Mouse (Mus musculus) frontal cortex, adult 2 months (tissue): Measurements from ENCODE around the gene Tfrc. TPM values are rescaled to one million over a fixed set of nuclear protein-coding genes. Genes with fewer than 3 reads are reported as not detected.

ENCODE experiments used
- DNase-seq, 2 experiments: peaks; one replicate each; pipeline ENCODE4 v3.0.0; 2022; ENCODE audit warnings: low spot score in 1 of 2; ENCODE audit errors: extremely low spot score in 1 of 2
- polyA plus RNA-seq: library from polyadenylated mRNA; depleted of rRNA; stranded (reverse); fragments of >200 nt; gene quantifications from 2 replicates; pipeline ENCODE4 v1.2.3, GENCODE M21; 2012

Gene Tfrc
- polyA plus RNA-seq, 1 experiment, result 96.3 TPM

- DNase-seq, result peak; percentile 35 to 63
Measured at GRCm38 (mm10) chr16:32645361-32645914, 36.7 kb downstream of the Tfrc start.

GRCm38 (mm10) chr16:32646014-32646413 is 37.3 kb downstream of the Tfrc start:
- DNase-seq, result no peak

DNA sequence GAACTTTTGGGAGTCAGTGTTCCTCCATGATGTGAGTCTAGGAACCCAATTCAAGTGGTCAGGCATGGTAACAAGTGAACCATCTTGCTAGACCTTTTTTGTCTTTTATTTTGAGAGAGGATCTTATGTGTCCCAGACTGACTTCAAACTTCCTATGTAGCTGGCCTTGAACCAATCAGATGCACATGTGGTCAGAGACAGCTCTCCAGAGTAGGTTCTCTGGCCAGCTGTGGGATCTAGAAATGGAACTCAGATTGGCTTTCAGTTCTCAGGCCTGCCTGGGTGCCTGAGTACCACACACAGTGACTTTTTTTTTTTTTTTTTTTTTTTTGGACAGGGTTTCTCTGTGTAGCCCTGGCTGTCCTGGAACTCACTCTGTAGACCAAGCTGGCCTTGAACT is 39.0 kb downstream of the Tfrc start:
- DNase-seq, result no peak

GRCm38 (mm10) chr16:32650461-32650860 is 41.7 kb downstream of the Tfrc start:
- no peak for DNase-seq

DNA sequence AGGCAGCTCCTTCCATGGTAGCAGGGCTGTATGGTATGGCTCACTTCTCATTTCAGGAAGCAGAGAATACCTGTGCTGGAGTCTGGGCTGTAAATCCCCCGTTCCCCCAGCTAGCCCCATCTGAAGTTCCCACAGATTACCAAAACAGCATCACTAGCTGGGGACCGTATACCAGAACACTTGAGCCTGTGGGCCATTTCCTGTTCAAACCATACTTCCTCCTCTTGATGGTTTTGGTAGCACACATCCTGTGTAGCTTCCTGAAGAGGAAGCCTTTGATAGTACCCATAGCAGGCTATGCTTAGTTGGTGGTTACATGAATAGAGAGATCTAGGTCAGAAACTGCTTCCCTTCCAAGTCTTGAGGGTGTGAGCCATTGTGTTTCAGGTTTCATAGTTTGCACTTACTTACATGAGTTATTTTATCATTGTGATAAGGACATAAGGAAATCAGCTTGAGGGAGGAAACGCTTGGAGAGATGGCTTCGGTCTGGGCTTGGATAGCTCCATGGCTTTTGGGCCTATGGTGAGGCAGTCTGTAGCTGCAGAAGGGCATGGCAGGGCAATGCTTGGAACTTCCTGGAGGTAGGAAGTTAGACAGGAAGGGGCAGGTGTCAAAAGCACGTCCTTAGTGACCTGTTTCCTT is 42.4 kb downstream of the Tfrc start:
- no peak for DNase-seq

- no peak for DNase-seq
Measured at GRCm38 (mm10) chr16:32654071-32654733, 45.5 kb downstream of the Tfrc start.

- DNase-seq, result no peak
Measured at GRCm38 (mm10) chr16:32655534-32655933, 46.8 kb downstream of the Tfrc start.

GRCm38 (mm10) chr16:32656321-32656720 is 47.6 kb downstream of the Tfrc start:
- DNase-seq, result no peak

DNA sequence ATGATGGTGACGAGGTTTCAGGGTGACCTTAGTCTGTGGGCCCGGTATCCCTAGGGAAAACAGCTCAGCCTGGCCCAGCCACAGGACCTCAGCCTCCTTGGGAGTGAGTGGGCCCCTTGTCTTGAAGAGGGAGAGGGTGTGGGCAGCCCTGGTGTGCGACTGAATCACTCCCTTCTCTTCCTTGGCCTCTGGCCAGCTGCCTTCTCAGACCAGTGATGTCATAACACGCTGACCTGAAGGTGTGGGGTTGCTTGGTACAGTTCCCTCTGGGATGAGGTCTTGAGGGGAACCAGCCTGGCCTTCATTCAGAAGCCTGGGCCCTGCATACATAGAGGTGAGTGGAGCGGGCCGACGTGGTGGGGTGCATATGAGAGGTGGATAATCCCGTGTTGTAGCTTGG is 48.1 kb downstream of the Tfrc start:
- DNase-seq, result no peak

DNA sequence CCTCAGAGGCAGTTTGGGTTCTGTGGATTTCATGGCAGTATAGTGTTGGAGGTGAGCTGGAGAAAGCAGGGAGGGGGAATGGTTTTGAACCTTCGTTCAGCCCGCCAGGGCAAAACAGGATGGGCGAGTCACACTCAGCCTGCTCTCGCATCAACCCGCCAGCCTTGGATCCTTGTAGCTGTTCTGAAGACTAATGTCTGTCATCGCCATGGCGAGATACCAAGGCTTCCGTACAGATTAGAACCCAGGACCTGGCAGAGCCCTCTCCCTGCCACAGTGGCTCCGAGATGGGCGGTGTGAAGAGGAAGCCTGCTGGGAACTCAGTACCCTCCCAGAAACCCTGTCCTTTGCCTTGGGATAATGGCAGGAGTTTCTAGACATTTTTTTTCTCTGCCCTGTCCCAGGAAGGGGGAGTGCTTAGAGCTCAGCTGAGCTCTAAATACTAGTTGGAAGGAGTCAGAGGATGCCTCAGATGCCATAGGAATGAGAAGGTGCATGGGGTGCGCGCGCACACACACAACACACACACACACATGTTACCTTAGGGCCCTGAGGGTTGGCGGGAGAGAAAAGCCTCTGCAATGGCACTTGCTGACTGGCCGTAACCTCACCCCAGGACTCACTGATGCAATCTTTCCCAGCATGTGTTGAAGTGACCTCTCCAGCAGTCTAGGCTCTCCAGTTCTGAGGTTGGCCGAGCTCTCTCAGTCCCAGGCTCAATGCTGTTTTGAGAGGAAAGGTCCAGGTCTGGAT is 49.0 kb downstream of the Tfrc start:
- no peak for DNase-seq

- peak in 1 of 2 experiments; percentile 55 for DNase-seq
Measured at GRCm38 (mm10) chr16:32658743-32659171, 50.0 kb downstream of the Tfrc start.

- peak in 1 of 2 experiments; percentile 83 for DNase-seq
Measured at GRCm38 (mm10) chr16:32659385-32659784, 50.7 kb downstream of the Tfrc start.

DNA sequence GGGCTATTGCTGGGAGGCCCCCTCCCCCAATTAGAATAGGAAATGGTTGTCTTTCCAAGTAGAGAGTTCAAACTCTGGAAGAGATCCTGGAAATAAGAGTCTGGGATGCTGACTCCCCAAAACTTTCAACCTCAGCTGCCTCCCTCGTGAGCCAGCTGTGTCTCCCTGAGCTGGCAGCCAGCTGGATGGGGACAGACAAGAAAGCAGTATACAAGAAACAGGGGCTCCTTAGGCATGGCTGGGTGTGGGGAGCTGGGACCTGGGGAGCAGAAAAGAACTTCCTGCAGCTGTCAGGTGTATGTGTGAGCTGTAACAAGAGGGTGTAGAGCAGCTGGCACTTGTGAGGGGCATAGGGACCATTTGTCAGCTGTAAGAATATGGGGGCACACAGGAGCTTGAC is 51.4 kb downstream of the Tfrc start:
- DNase-seq, result no peak

DNA sequence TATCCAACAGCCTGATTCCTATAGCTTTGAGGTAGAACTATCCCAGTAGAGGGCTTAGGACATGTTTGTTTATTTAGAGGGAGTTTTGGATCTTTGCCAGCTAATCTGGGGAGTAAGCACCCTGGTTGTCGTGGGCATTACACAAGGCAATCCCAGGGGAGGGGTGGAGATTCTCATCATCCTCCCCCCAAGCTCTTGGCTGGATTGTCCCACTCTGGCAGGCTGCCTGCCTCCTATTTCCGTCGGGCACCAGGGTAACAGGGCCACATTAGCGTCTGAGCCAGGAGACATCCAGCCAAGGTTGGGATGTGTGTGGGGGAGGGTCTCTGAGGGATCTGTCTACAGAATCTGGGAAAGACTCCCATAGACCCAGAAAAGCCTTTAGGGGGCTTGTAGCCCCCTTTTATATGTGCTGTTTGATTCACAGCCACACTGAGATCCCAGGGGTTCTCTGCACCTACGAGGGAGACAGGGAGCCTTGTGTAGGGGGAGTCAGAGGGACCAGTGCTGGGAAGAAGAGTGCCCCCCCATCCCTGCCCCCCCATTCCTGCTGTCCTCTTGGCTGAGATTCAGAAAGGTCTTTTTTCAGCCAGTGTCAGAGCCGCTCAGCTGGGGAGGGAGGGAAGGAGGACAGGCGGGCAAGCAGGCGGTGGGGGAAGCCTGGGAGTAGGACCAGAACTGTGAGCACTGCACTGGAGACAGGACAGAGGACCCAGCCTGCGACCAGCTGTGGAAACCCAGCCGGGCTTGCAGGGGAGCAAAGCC is 52.0 kb downstream of the Tfrc start:
- DNase-seq, result peak in 1 of 2 experiments; percentile 78

DNA sequence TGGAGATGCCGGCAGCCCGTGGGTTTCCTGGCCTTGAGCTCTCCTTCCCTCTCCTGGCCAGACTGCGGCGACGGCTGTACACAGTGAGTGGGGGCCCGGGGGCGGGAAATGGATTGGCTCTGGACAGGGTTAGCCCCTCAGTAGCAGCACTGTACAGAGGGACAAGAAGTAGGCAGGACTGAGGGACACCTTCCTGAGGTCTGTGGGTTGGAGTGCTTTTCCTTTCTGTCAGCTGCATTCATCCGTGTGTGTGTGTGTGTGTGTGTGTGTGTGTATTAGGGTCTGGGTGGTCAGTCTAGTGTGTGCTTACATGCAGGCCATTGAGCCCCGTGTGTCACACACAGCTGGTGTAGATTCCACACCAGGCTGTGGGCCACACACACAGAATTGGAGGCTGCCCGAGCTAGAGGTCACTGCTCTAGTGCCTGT is 52.8 kb downstream of the Tfrc start:
- no peak for DNase-seq

DNA sequence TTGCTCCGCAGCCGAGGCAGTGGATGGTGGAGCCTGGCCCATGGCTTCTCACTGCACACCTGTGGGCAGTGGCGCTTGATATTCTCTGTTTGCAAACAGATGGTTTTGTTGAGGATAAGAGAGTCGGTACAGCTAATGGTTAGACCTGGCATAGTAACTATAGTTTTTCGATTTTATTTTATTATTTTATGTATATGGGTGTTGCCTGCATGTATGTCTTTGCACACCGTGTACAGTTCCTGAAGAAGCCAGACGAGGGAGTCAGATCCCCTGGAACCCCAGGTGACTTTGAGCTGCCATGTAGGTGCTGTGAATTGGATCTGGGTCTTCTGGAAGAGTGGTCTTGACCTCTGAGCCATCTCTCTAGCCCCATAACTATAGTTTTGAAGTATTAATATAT is 53.7 kb downstream of the Tfrc start:
- no peak for DNase-seq

GRCm38 (mm10) chr16:32663231-32663858 is 54.6 kb downstream of the Tfrc start:
- DNase-seq, result no peak

GRCm38 (mm10) chr16:32664211-32664610 is 55.5 kb downstream of the Tfrc start:
- no peak for DNase-seq

- no peak for DNase-seq
Measured at GRCm38 (mm10) chr16:32665851-32666665, 57.3 kb downstream of the Tfrc start.
